Mouse (Mus musculus) neutrophil, adult 5-6 weeks (primary cell): ENCODE measurements around the gene Foxf2. TPM values are rescaled to one million over a fixed set of nuclear protein-coding genes. Genes with fewer than 3 reads are reported as not detected.

Experiments used
- ATAC-seq: fragments of 151-379, 151-347 bp; 2 replicates; pipeline ENCODE4 v1.8.0; 2017; ENCODE audit warnings: mild to moderate bottlenecking, moderate TSS enrichment; ENCODE audit not compliant: insufficient number of reproducible peaks, poor library complexity, low FRiP score, severe bottlenecking; ENCODE audit errors: extremely low read depth
- total RNA-seq: library from RNA; stranded (forward); fragments of 200-1000 nt; gene quantifications from 2 replicates; pipeline ENCODE4 v1.2.3, GENCODE M21; 2017

Foxf2 gene
- total RNA-seq, 1 experiment from 2014 or later = not detected

- no peak for ATAC-seq
Measured at GRCm38 (mm10) chr13:31623906-31624860, 1.4 kb upstream of the Foxf2 start.

GRCm38 (mm10) chr13:31624966-31625332, 667 bp upstream of the Foxf2 start:
- no peak for ATAC-seq

- ATAC-seq = no peak
Measured at GRCm38 (mm10) chr13:31626183-31626801, 676 bp downstream of the Foxf2 start.

GRCm38 (mm10) chr13:31626991-31627625, 1.5 kb downstream of the Foxf2 start:
- no peak for ATAC-seq

GRCm38 (mm10) chr13:31627864-31628690, 2.5 kb downstream of the Foxf2 start:
- ATAC-seq = no peak

GRCm38 (mm10) chr13:31628691-31629180, 3.1 kb downstream of the Foxf2 start:
- no peak for ATAC-seq

- ATAC-seq = no peak
Measured at GRCm38 (mm10) chr13:31629321-31629851, 3.8 kb downstream of the Foxf2 start.

- ATAC-seq = no peak
Measured at GRCm38 (mm10) chr13:31630051-31630450, 4.4 kb downstream of the Foxf2 start.

- no peak for ATAC-seq
Measured at GRCm38 (mm10) chr13:31630551-31630950, 4.9 kb downstream of the Foxf2 start.

GRCm38 (mm10) chr13:31631291-31631690, 5.7 kb downstream of the Foxf2 start:
- ATAC-seq = no peak

- ATAC-seq = no peak
Measured at GRCm38 (mm10) chr13:31632450-31632849, 6.8 kb downstream of the Foxf2 start.

- no peak for ATAC-seq
Measured at GRCm38 (mm10) chr13:31633259-31633658, 7.6 kb downstream of the Foxf2 start.

- ATAC-seq = no peak
Measured at GRCm38 (mm10) chr13:31635546-31635945, 9.9 kb downstream of the Foxf2 start.

GRCm38 (mm10) chr13:31641517-31641916, 15.9 kb downstream of the Foxf2 start:
- no peak for ATAC-seq

- no peak for ATAC-seq
Measured at GRCm38 (mm10) chr13:31652131-31652745, 26.6 kb downstream of the Foxf2 start.

GRCm38 (mm10) chr13:31656249-31656648, 30.6 kb downstream of the Foxf2 start:
- ATAC-seq = no peak

- ATAC-seq = no peak
Measured at GRCm38 (mm10) chr13:31658212-31658611, 32.6 kb downstream of the Foxf2 start.

GRCm38 (mm10) chr13:31658963-31659362, 33.3 kb downstream of the Foxf2 start:
- ATAC-seq = no peak
